Mouse (Mus musculus): ENCODE data around the gene Rnaseh2a.

DNA sequence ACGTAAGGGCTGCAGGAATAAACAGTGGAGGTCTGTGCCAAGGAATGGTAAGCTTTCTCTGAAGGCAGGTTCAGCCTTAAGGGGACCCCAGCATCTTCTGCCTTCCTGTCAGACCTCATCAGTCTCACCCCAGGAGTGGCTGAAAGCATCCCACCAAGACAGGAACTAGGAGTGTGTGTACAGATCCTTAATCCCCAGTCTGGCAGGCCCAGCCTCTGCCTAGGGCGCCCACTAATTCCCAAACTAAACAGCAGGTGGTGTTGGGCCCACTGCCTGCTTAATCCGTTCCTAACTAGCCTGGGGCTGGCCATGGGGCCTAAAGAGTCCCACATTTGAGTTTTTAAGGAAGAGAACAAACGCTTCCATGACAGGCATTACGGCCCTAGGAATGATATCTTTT, 47.6 kb upstream of the Rnaseh2a start:
- no peak for TF ChIP-seq POLR2A (IDR thresholded peaks at IDR 0.05; ENCODE audit: control insufficient read depth, extremely low read depth, insufficient read depth, low read length, poor library complexity)
- TF ChIP-seq CTCF (IDR thresholded peaks at IDR 0.05; ENCODE audit: borderline replicate concordance, control insufficient read depth, extremely low read depth, insufficient read depth, low read length, poor library complexity) = no peak

Measured in thymus, adult 2 months (tissue).